Mouse (Mus musculus): ENCODE measurements at regions not wholly inside any gene's neighbourhood (a gene's known extent, or its start where the extent isn't known, plus 50 kb on each side); places are given as distances from the start of the nearest gene placed in this dataset.

DNA sequence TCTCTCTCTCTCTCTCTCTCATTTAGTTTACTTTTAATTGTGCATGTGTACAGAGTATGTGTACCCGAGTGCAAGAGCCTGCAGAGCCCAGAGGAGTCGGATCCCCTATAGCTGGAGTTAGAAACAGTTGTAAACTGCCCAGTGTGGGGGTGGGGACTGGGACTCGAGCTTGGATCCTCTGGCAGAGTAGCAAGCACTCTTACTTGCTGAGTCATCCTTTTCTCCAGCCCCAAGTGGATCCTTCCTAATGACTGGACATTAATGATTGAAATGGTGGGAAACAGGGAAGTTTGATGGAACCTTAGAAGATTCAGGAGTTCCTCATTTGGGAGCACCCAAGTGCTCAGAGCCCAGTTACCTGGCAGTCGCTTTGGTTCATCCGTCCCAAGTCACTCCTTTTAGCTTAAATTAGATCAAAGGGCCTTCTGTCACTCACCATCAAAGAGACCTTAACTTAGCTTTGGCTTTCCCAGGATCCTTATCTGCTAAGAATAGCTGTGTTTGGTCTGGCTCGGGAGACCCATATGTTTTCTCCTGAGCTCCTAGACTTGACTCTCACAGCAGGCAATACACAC lies 170.3 kb upstream of the Jmjd1c start:
- ATAC-seq (replicated peaks; ENCODE audit: poor library complexity), result no peak

- no peak for ATAC-seq (replicated peaks; ENCODE audit: poor library complexity)
Measured at GRCm38 (mm10) chr10:66927651-66928050, 168.3 kb upstream of the Jmjd1c start.

DNA sequence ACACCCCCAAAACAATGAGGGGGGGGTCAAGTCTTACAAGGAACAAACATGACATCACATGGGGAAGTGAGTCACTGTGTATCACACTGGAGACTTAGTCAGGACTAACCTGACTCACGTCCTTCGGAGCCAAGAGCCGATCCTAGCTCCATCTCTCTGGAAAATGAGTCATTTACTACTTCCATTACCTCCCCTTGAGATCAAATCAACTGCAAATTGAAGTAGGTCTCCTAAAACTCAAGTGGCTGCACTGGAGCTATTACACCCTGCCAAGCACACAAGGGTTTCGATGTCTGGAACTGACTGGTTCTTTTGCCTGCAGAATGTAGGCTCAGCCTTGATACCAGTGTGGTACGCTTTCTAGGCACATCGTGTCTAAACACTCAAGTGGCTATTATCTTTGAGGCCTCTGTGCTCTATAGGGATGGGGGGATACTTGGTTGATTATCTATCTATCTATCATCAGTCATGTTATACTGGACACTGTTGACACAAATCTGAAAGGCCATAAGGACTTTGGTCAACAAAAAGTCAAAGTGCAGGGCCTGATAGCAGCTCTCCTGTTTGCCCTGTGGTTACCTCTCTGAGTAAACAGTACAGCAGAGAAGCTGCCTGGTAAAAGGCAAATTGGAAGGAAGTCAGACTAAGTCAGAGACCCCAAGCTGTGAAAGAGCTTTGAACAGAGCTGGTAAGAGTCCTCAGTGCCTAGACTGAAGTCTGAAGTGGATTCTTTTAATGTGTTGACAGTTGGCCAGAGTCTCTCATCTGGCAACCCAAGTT lies 167.5 kb upstream of the Jmjd1c start:
- no peak for ATAC-seq (replicated peaks; ENCODE audit: poor library complexity)

- peak; percentile 73 for ATAC-seq (replicated peaks; ENCODE audit: poor library complexity)
Measured at GRCm38 (mm10) chr10:66930563-66930962, 165.4 kb upstream of the Jmjd1c start.

DNA sequence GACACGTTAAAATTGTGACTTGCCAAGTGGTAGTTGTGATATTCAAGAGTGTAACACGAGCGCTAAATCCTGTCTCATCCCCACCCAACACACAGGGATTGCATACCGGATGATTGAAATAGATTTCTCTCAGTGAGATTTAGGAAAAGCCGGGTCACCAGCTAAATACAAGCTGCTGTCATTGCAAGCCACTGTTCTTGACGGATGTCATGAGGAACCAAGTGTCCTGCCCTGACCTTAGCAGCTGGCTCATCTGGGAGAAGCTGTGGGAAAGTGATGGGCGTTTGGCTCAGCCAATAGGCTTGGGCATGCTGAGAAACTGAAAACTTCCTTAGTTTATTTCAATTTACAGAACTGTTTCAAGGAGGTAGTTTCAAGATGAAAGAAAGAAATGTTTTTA lies 164.4 kb upstream of the Jmjd1c start:
- ATAC-seq (replicated peaks; ENCODE audit: poor library complexity), result 0 out of 2 replicates have a peak, but pooled peaks have one; percentile 24

DNA sequence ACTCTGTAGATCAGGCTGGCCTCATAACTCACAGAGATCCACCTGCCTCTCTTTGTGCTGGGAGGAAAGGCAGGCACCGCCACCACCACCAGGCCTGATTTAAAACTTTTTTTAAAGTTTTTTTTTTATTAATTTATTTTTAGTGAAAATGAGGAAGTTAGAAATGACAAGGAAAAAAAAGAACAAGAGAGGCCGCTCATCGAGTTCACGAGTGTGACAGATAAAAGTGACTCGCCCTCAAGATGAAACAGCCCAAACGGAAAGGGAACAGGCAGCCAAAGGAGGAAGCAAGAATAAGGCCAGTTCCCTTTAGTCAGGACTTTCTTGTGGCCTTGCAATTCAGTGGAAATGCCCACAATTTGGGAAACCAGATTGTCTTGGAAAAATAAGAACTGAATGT lies 163.4 kb upstream of the Jmjd1c start:
- ATAC-seq (replicated peaks; ENCODE audit: poor library complexity), result peak; percentile 72

GRCm38 (mm10) chr10:66933689-66934088 lies 162.2 kb upstream of the Jmjd1c start:
- ATAC-seq (replicated peaks; ENCODE audit: poor library complexity), result no peak

- ATAC-seq (replicated peaks; ENCODE audit: poor library complexity), result no peak
Measured at GRCm38 (mm10) chr10:66935731-66936130, 160.2 kb upstream of the Jmjd1c start.

GRCm38 (mm10) chr10:66937116-66937515 lies 158.8 kb upstream of the Jmjd1c start:
- peak; percentile 85 for ATAC-seq (replicated peaks; ENCODE audit: poor library complexity)

DNA sequence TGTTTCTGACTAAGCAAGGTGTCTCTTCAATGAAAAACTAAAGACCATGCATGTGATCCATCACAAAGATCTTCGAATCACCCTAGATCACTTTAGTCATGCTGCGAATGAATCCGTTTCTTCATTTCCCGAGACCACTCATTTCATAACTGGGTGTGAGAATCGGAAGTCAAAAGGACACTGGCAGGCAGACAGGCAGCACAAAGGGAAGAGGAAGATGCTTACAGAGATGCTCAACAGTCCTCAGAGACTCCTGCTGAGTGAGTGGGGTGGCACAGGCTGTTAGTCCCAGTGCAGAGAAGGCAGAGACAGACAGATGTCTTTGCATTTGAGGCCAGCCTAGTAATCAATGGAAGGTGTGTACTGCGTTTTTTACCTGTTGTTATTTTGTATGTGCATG lies 155.6 kb upstream of the Jmjd1c start:
- ATAC-seq (replicated peaks; ENCODE audit: poor library complexity), result peak; percentile 71

DNA sequence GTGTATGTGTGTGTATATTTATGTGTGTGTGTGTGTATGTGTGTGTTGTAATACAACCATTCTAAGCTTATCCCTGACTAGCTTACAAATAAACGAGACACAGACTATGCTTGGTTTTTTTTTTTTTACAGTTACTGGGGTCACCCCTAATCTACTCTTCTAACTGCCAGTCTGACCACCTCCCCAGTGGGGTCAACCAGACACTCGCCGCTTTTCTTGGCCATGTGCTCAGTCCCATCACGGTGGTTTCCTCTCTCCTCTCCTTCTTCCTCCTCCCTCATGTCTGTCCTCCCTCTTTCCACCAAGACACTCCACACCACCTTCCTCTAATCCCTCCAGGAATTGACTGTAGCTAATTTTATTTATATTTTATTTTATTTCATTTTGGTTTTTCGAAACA lies 155.0 kb upstream of the Jmjd1c start:
- ATAC-seq (replicated peaks; ENCODE audit: poor library complexity), result no peak

DNA sequence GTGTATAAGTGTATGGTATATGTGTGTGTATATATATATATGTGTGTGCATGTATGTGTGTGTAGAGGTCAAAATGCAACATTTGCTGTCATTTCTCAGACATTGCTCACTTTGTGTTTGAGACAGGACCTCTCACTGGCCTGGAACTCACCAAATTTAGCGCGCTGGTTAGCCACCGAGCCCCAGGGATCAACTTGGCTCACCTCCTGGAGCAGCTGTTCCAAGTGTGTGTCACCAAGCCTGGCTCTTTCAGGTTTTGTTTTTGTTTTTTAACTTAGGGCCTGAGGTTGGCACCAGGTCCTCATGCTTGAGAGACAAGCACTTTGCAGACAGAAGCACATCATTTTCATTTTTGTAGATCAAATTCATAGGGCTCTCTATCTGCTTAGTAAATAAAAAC lies 154.0 kb upstream of the Jmjd1c start:
- ATAC-seq (replicated peaks; ENCODE audit: poor library complexity), result no peak

DNA sequence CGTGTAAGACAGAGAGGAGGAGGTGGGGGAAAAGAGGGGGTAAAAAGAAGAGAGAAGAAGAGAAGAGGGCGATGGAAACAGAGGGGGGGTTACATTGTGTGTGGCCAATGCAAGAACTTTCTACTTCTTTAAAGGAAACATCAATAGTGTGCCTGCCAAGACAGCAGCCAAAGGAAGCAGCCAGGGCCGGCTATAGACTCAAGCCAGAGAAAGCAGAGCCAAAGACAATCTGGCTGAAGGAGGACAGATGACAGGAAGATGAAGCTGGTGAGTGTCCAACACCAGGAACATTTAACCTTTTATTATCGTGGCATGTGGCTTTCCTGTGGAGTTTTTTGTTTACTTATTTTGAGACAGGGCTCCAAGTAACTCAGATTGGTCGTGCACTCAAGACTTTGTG lies 152.1 kb upstream of the Jmjd1c start:
- ATAC-seq (replicated peaks; ENCODE audit: poor library complexity), result no peak

DNA sequence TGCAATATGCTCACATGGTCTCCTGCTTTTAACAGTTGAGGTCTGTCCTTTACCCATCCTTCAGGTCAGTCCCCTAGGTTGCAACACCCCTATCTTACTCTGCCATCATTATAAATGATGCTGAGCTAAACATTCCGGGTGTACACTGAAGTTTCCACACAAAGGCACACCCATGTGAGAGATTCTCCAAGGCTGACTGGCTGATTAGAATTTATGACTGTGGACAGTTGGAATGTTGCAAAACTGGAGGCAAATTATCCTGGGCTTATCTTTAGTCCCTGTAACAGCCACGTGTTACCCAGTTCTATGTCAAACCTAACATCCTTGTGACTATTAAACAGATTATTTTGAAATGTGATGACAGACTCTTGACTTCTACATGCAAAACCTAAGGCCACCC lies 149.8 kb upstream of the Jmjd1c start:
- no peak for ATAC-seq (replicated peaks; ENCODE audit: poor library complexity)

DNA sequence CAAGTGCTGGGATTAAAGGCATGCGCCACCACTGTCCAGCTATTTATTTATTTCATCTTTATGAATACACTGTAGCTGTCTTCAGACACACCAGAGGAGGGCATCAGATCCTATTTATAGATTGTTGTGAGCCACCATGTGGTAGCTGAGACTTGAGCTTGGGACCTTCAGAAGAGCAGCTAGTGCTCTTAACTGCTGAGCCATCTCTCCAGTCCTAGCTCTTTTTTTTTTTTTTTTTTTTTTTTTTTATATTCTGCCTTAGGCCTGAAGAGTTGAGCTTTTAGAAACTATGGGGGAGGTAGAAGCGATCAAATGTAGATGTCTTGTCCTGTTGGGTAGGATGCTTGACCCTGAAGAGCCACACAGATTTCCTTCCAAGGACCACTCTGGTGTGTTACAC lies 147.6 kb upstream of the Jmjd1c start:
- ATAC-seq (replicated peaks; ENCODE audit: poor library complexity), result no peak

GRCm38 (mm10) chr10:66950441-66950840 lies 145.5 kb upstream of the Jmjd1c start:
- ATAC-seq (replicated peaks; ENCODE audit: poor library complexity), result no peak

- ATAC-seq (replicated peaks; ENCODE audit: poor library complexity), result peak; percentile 43; the same call in 1 of the 2 replicates
Measured at GRCm38 (mm10) chr10:66951231-66951822, 144.6 kb upstream of the Jmjd1c start.

DNA sequence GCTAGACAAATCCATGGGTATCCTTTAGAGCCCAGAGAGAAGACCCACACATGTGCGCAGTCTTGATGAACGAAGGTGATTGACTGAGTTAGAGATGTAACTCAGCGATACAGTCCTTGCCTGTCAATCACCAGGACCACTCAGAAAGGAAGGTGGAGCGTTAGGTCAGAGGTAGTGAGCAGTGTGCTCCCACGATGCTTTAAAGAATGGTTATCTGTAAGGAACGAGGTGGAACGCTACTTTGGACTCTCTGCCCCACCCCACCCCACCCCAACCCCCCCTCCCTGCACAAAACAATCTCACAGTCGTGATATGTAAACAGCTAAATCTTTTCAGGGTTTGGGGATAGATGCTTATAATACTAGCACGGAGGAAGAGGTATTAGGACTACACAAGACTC lies 144.0 kb upstream of the Jmjd1c start:
- ATAC-seq (replicated peaks; ENCODE audit: poor library complexity), result no peak

DNA sequence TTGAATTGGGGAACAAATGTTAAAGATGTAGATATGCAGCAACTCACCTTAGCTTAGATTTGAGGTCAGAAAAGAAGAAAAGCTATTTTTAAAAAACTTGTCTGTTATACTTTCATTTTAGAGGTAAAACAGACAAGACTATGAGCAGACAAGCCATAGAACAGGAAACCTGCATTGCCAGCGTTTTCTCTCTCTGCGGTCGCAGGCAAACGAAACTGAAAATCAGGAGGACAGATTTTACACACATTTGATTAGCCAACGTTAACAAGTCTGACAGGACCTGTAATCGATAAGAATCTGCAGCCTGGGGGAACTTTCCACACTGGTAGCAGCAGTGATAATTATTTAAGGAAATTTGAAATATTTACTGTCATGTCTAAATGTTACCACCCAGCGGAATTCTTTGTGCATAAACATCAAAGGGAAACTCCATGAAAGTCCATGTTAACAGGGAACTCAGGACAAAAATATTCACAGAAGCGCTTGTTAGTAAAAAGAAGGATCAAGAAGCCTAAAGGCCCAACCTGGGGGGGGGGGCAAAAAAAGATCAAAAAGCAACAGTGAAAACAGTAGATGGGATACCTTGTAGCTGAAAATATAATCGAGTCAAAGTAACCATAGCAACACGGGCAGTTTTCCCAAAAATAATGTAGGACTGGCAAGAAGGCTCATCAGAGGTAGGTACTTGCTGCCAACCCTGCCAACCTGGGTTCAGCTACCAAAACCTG lies 142.5 kb upstream of the Jmjd1c start:
- peak; percentile 65 for ATAC-seq (replicated peaks; ENCODE audit: poor library complexity)

GRCm38 (mm10) chr10:66953976-66954505 lies 141.9 kb upstream of the Jmjd1c start:
- peak; percentile 52 for ATAC-seq (replicated peaks; ENCODE audit: poor library complexity)

- no peak for ATAC-seq (replicated peaks; ENCODE audit: poor library complexity)
Measured at GRCm38 (mm10) chr10:66955430-66955829, 140.5 kb upstream of the Jmjd1c start.
